Mouse (Mus musculus) heart, adult 2 months (tissue): ENCODE measurements at regions not wholly inside any gene's neighbourhood (a gene's known extent, or its start where the extent isn't known, plus 50 kb on each side); places are given as distances from the start of the nearest gene placed in this dataset.
"Not testable (repeated sequence)": the region's sequence is repeated elsewhere in the genome, so short reads cannot be mapped to it uniquely, and the experiment has no call there.

ENCODE experiments used
- DNase-seq, 2 experiments: peaks; one replicate each; pipeline ENCODE4 v3.0.0; 2021
- H3K27ac ChIP-seq: fragments of 200-600 bp; 2 replicates; pipeline ENCODE4 v1.8.1; 2022
- H3K27me3 ChIP-seq: fragments of 200-500 bp; 2 replicates; pipeline ENCODE4 v1.6.1; 2012; ENCODE audit warnings: mild to moderate bottlenecking, low read length, inconsistent platforms, mixed read lengths; ENCODE audit not compliant: control insufficient read depth, insufficient read depth
- H3K36me3 ChIP-seq: fragments of 200-500 bp; 2 replicates; pipeline ENCODE4 v1.6.1; 2012; ENCODE audit warnings: low read length, inconsistent platforms; ENCODE audit not compliant: control insufficient read depth, insufficient read depth
- H3K4me1 ChIP-seq: fragments of 200-500 bp; 2 replicates; pipeline ENCODE4 v1.6.1; 2011; ENCODE audit warnings: low read length; ENCODE audit not compliant: control insufficient read depth, insufficient read depth
- H3K4me3 ChIP-seq: fragments of 200-600 bp; 2 replicates; pipeline ENCODE4 v1.8.1; 2022
- H3K79me2 ChIP-seq: fragments of 200-500 bp; replicated peaks from 2 replicates; pipeline ENCODE4 v1.6.1; 2012; ENCODE audit warnings: mild to moderate bottlenecking, inconsistent platforms, low read length, moderate library complexity, mixed read lengths; ENCODE audit not compliant: control insufficient read depth, insufficient read depth
- H3K9ac ChIP-seq: fragments of 200-500 bp; 2 replicates; pipeline ENCODE4 v1.6.1; 2012; ENCODE audit warnings: low read depth, mild to moderate bottlenecking, control low read depth, inconsistent platforms, low read length, mixed read lengths
- CTCF ChIP-seq: fragments of 200-600 bp; IDR thresholded peaks from 2 replicates; pipeline ENCODE4 v1.8.1; 2022; ENCODE audit warnings: antibody characterized with exemption, mild to moderate bottlenecking, moderate library complexity
- EP300 ChIP-seq: fragments of 200-500 bp; IDR thresholded peaks from 2 replicates; pipeline ENCODE4 v1.6.1; 2011; ENCODE audit warnings: low read depth, low read length, control low read depth; ENCODE audit not compliant: insufficient read depth
- POLR2A ChIP-seq: fragments of 200-500 bp; IDR thresholded peaks from 2 replicates; pipeline ENCODE4 v1.6.1; 2011; ENCODE audit warnings: mild to moderate bottlenecking, low read depth, low read length, control low read depth; ENCODE audit not compliant: insufficient read depth
- WGBS: fragments of 180-500 bp; shearing (Covaris S2); methylation state at CpG from one replicate; pipeline ENCODE4 v1.1.7; 2018; 5-methylcytosine and 5-hydroxymethylcytosine counted together
- intact Hi-C: fragments of 180-260 bp; cut with DNase I; formaldehyde crosslinking; loops from one replicate; pipeline ENCODE4 v1.15.1; 2025

- WGBS, result 83% methylated on average over 9 of the region's 9 CpGs
- Histone ChIP-seq H3K79me2 (no peaks in the 10 kb centered on the region), H3K9ac (no peak overlapping the region), H3K27me3 (no peaks in the 10 kb centered on the region), H3K4me1 (no peaks in the 10 kb centered on the region), H3K4me3 (no peak overlapping the region), H3K36me3 (no peaks in the 10 kb centered on the region), H3K27ac (no peak overlapping the region)
- no peak for DNase-seq
- no peak for TF ChIP-seq CTCF
- no peak for TF ChIP-seq EP300
- TF ChIP-seq POLR2A, result no peak
- intact Hi-C loops, result no loop called here
Measured at GRCm38 (mm10) chr12:106357867-106358266, 347.8 kb downstream of the Vrk1 start.

GRCm38 (mm10) chr12:106361646-106362045 is 351.6 kb downstream of the Vrk1 start:
- H3K4me3 ChIP-seq, H3K27me3 ChIP-seq, intact Hi-C loops, H3K27ac ChIP-seq, H3K9ac ChIP-seq, DNase-seq, H3K36me3 ChIP-seq, H3K79me2 ChIP-seq, H3K4me1 ChIP-seq: not testable (repeated sequence)
- 48% methylated on average over 7 of the region's 7 CpGs for WGBS

- no peak for TF ChIP-seq CTCF
- TF ChIP-seq EP300, result no peak
- intact Hi-C loops, result no loop called here
Measured at GRCm38 (mm10) chr12:106374840-106375375, 364.9 kb downstream of the Vrk1 start.

GRCm38 (mm10) chr12:106375886-106376285 is 365.9 kb downstream of the Vrk1 start:
- no peaks in the 10 kb centered on the region for H3K36me3 ChIP-seq
- H3K4me1 ChIP-seq, result no peaks in the 10 kb centered on the region
- H3K27me3 ChIP-seq, result no peaks in the 10 kb centered on the region
- no peaks in the 10 kb centered on the region for H3K79me2 ChIP-seq
- no peak overlapping the region for H3K4me3 ChIP-seq
- H3K27ac ChIP-seq, result no peak overlapping the region
- 88% methylated on average over 13 of the region's 13 CpGs for WGBS
- no peak for DNase-seq
- intact Hi-C loops, result no loop called here
- TF ChIP-seq CTCF, result no peak
- no peak for TF ChIP-seq EP300
- TF ChIP-seq POLR2A, result no peak
- H3K9ac ChIP-seq, result no peak overlapping the region

More at GRCm38 (mm10) chr12:106374840-106375375, 364.9 kb downstream of the Vrk1 start:
- Histone ChIP-seq H3K36me3 (no peaks in the 10 kb centered on the region), H3K27ac (no peak overlapping the region), H3K4me3 (no peak overlapping the region), H3K4me1 (no peaks in the 10 kb centered on the region), H3K79me2 (no peaks in the 10 kb centered on the region), H3K27me3 (no peaks in the 10 kb centered on the region), H3K9ac (no peak overlapping the region)
- DNase-seq, result no peak
- WGBS, result 67% methylated on average over 12 of the region's 12 CpGs

GRCm38 (mm10) chr12:106376783-106377182 is 366.8 kb downstream of the Vrk1 start:
- Histone ChIP-seq H3K36me3 (no peaks in the 10 kb centered on the region), H3K9ac (no peak overlapping the region), H3K4me1 (no peaks in the 10 kb centered on the region), H3K27ac (no peak overlapping the region), H3K79me2 (no peaks in the 10 kb centered on the region), H3K27me3 (no peaks in the 10 kb centered on the region), H3K4me3 (no peak overlapping the region)
- intact Hi-C loops, result no loop called here
- TF ChIP-seq EP300 (no peak), POLR2A (no peak), CTCF (no peak)
- no peak for DNase-seq
- 87% methylated on average over 12 of the region's 12 CpGs for WGBS

GRCm38 (mm10) chr12:106377281-106377680 is 367.3 kb downstream of the Vrk1 start:
- DNase-seq, result no peak
- H3K4me1 ChIP-seq, result no peaks in the 10 kb centered on the region
- 87% methylated on average over 1 of the region's 1 CpGs for WGBS
- no peak for TF ChIP-seq POLR2A
- no peak for TF ChIP-seq CTCF
- TF ChIP-seq EP300, result no peak
- H3K4me3 ChIP-seq, result no peak overlapping the region
- intact Hi-C loops, result no loop called here
- no peaks in the 10 kb centered on the region for H3K36me3 ChIP-seq
- no peak overlapping the region for H3K9ac ChIP-seq
- H3K79me2 ChIP-seq, result no peaks in the 10 kb centered on the region
- no peaks in the 10 kb centered on the region for H3K27me3 ChIP-seq
- no peak overlapping the region for H3K27ac ChIP-seq
